Mouse (Mus musculus): ENCODE measurements around the gene Tubg2.
"Not testable (repeated sequence)": the region's sequence is repeated elsewhere in the genome, so short reads cannot be mapped to it uniquely, and the experiment has no call there.

Gene Tubg2

GRCm38 (mm10) chr11:101140164-101140819, 15.4 kb upstream of the Tubg2 start:
- no peak for DNase-seq

DNA sequence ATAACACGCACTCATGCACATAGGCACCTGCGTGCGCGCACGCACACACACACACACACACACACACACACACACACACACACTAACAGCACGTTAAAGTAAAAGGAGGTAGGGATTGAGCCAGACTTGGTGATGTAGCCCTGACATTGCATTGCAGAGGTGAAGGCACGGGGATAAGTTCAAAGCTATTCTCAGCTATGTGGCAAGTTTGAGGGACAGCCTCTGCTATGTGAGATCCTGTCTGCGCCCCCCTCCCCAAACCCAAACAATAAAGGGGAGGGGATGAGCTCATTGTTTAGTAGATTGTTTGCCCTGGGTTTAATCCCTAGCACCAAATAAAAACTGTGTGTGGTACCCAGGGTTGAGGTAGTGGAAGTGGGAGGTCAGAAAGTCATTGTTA, 14.6 kb upstream of the Tubg2 start:
- DNase-seq = no peak

DNA sequence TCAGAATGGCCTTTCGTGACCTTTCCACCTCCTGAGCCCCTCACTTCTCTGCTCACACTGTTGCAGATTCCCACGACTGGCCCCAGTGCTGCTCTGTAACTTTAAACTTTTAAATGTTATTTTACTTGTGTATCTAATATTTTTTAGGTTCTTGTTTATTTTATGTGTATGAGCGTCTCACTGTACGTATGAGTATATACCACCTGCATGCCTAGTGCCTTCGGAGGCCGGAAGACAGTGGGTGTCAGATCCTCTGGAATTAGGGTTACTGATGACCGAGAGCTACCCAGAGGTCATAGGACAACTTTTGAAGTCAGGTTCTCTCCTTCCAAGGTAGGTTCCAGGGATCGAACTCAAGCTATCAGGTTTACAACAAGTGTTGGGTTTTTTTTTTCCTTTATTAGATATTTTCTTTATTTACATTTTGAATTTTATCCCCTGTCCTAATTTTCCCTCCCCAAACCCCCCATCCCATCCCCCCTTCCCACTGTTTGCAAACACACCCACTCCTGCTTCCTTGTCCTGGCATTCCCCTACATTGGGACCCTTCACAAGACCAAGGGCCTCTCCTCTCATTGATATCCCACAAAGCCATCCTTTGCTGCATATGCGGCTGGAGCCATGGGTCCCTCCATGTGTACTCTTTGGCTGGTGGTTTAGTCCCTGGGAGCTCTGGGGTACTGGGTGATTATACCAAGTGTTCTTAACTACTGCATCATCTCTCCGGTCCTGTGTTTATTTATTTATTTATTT, 13.3 kb upstream of the Tubg2 start:
- no peak for DNase-seq

GRCm38 (mm10) chr11:101143338-101144225, 12.1 kb upstream of the Tubg2 start:
- peak; percentile 30 to 61 for DNase-seq

GRCm38 (mm10) chr11:101146377-101146776, 9.3 kb upstream of the Tubg2 start:
- DNase-seq = no peak

- DNase-seq = no peak
Measured at GRCm38 (mm10) chr11:101148751-101149150, 7.0 kb upstream of the Tubg2 start.

DNA sequence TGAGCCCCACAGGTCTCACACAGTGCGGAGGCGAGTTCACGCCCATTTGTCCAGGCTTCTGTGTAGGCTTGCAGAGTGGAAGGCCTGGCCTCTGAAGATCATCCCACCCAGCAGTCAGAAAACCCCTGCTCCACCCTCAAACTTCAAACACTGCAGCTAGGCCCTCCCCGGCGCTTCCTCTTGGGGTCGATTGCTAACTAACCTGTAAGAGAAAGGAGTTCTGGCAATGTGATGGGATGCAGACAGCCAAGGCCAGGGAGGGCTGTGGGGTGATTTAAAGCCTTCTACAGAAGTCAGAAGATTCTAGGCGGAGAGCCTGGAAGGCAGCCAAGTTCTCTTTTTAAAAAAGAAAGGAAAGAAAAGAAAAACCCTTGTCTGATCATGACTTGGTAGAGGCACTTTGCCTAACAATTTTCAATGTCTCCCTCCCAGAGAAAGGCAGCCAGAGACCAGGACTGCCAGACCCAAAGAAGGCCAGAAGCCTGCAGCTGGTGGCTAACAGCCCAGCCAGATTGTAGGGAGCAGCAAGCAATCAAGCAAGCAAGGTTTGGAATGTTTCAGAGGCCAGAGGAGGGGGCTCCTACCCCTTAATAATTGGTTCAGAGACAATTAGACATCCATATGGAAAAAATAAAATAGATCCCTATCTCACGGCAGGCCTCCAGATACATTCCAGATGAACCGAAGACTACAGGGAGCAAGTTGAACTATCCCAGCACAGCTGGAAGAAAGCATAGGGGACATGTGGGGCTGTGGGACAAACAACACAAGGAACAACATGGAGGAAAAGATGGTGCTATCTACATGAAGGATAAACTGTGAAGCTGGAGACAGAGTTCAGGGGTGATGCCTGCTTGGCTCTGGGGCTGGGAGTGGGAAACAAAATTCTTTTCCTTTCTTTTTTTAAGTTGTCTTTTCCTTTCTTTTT, 6.3 kb upstream of the Tubg2 start:
- DNase-seq = no peak

GRCm38 (mm10) chr11:101151063-101151462, 4.6 kb upstream of the Tubg2 start:
- no peak for DNase-seq

DNA sequence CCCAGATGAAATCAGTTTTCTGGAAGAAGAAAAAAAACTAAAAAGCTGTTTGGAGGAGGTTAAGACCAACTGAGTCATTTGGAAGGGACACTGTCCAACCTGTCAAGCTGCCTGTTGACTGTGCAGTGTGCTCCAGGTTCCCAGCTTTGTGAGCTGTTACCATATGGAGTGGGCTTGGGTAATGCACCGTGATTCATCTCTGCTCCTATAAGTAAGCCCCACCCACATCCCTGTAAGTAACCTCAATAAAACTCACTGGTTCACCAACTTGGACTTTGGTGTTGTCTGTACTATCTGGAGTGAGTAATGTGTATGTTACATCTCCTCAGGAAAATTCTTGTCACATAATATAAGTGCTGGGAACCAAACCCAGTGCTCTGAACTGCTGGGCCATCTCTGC, 2.9 kb upstream of the Tubg2 start:
- no peak for DNase-seq

- no peak for DNase-seq
Measured at GRCm38 (mm10) chr11:101154648-101155047, 1.1 kb upstream of the Tubg2 start.

DNA sequence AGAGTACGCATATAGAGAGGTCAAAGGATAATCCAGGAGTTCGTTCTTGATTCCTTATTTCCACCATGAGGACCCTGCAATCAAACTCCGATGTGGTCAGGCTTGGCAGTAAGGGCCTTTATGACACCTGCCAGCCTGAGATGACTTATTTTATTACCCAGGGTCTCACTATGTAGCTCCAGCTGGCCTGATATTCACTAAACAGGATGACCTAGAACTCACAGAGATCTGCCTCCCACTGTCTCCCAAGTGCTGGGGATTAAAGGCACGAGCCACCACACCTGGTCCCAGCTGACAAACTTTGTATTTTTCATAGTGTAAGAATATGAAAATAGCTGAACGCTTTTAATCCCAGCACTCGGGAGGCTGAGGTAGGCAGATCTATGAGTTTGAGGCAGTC, 556 bp upstream of the Tubg2 start:
- no peak for DNase-seq

- DNase-seq = not testable (repeated sequence)
Measured at GRCm38 (mm10) chr11:101160151-101160550, 4.4 kb downstream of the Tubg2 start.

- DNase-seq = not testable (repeated sequence)
Measured at GRCm38 (mm10) chr11:101160981-101161505, 5.3 kb downstream of the Tubg2 start.

- no peak for DNase-seq
Measured at GRCm38 (mm10) chr11:101161551-101161950, 5.8 kb downstream of the Tubg2 start.

GRCm38 (mm10) chr11:101162301-101162700, 6.6 kb downstream of the Tubg2 start:
- DNase-seq = no peak

DNA sequence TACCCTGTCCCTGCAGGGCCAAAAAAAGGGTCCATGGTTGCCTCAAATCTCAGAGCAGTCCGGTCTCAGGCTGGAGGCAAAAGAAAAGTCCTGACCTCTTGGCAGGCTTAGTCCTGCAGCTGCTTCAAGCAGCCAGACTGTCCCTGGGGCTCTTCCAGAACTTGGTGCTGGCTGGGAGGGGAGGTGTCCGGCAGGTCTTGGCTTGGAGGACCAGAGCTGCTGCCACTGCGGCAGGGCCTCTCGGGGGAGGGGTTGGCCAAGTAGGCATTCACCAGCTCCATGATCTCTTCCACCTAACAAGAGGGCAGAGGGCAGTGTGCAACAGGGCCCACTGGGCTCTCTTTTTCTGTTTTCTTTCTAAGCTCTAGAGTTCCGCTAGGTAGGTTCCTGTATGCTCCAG, 7.1 kb downstream of the Tubg2 start:
- DNase-seq = no peak

- DNase-seq = no peak
Measured at GRCm38 (mm10) chr11:101163476-101164350, 8.0 kb downstream of the Tubg2 start.

GRCm38 (mm10) chr11:101164351-101164665, 8.6 kb downstream of the Tubg2 start:
- DNase-seq = no peak

DNA sequence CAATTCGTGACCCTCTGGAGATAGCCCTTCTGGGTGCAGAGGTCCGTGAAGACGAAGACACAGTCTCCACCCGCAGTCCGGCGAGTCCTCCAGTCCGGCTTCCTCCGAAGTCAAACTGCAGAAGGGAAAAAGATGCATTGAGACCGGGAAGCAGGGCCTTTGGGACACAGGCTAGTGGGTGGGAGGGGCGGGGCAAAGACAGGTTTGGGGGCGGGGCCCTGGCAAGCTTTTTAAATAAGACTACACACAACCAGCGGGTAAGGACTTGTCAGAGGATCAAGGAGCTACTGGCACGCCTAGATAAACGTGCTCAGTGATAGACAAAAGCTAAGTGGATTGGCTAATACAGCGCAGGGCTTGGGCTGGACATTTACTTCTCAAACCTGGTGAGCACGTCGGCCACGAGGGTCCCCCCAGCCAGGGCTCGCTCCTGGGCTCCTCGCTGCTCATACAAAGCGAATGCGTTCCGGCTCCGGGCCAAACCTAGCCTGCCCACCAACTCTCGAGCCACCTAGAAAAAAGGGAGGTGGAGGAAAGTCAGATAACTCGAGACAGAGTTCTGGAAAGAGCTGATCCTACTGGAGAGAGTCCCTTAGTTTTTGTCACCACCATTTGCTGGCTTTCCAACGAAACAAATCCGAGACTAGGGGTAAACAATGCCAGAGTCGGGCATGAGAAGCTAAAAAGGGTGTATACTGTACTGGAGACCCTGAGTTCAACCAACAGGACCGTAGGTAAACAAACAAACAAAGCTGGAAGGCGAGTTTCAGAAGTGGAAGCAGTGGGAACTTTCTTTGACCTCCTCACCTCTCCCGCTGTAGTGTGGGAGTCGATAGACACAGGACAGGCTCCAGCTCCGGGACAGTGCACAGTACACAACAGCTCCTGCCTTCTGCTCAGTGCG, 9.2 kb downstream of the Tubg2 start:
- no peak for DNase-seq

- DNase-seq = no peak
Measured at GRCm38 (mm10) chr11:101166357-101166756, 10.7 kb downstream of the Tubg2 start.
